Mouse (Mus musculus) kidney, embryonic 15.5 days (tissue): ENCODE results near the gene Col5a1. TPM values are rescaled to one million over a fixed set of nuclear protein-coding genes. Genes with fewer than 3 reads are reported as not detected.
A peak's percentile ranks its signal among the peaks of the same experiment; 100 is the strongest.

Source experiments
- ATAC-seq: fragments of 200-750 bp; cut with Nextera tagmentation; replicated peaks from 2 replicates; pipeline ENCODE4 v1.8.0; 2017; ENCODE audit warnings: moderate TSS enrichment; ENCODE audit not compliant: low FRiP score
- H3K27ac ChIP-seq: fragments of 300-500 bp; sonication (generic); 2 replicates; pipeline ENCODE4 v1.5.1; 2015; ENCODE audit warnings: mild to moderate bottlenecking, inconsistent platforms
- H3K27me3 ChIP-seq: fragments of 300-500 bp; sonication (generic); 2 replicates; pipeline ENCODE4 v1.6.1; 2015; ENCODE audit warnings: inconsistent platforms
- H3K36me3 ChIP-seq: fragments of 300-500 bp; sonication (generic); 2 replicates; pipeline ENCODE4 v1.6.1; 2015; ENCODE audit warnings: inconsistent platforms
- H3K4me1 ChIP-seq: fragments of 300-500 bp; sonication (generic); 2 replicates; pipeline ENCODE4 v1.6.1; 2015; ENCODE audit warnings: inconsistent platforms
- H3K4me2 ChIP-seq: fragments of 300-500 bp; sonication (generic); 2 replicates; pipeline ENCODE4 v1.6.1; 2015; ENCODE audit warnings: moderate library complexity, mild to moderate bottlenecking, inconsistent platforms
- H3K4me3 ChIP-seq: fragments of 300-500 bp; sonication (generic); replicated peaks from 2 replicates; pipeline ENCODE4 v1.5.1; 2015; ENCODE audit warnings: mild to moderate bottlenecking, inconsistent platforms
- H3K9ac ChIP-seq: fragments of 300-500 bp; sonication (generic); 2 replicates; pipeline ENCODE4 v1.6.1; 2015; ENCODE audit warnings: mild to moderate bottlenecking, inconsistent platforms
- H3K9me3 ChIP-seq: fragments of 300-500 bp; sonication (generic); replicated peaks from 2 replicates; pipeline ENCODE4 v1.6.1; 2016; ENCODE audit warnings: inconsistent platforms
- WGBS: fragments of 180-500 bp; shearing (Covaris S2); methylation state at CpG from one replicate; pipeline ENCODE4 v1.1.7; 2015; ENCODE audit warnings: mixed read lengths; 5-methylcytosine and 5-hydroxymethylcytosine counted together
- polyA plus RNA-seq: library from polyadenylated mRNA; unstranded; fragments of >200 nt; fragmentation: Nextera tagmentation; extraction: Ambion mirVana; gene quantifications from 2 replicates; pipeline ENCODE4 v1.2.1, GENCODE M21; 2015

Gene Col5a1
- polyA plus RNA-seq, 1 experiment from 2014 or later: 62.1 TPM

DNA sequence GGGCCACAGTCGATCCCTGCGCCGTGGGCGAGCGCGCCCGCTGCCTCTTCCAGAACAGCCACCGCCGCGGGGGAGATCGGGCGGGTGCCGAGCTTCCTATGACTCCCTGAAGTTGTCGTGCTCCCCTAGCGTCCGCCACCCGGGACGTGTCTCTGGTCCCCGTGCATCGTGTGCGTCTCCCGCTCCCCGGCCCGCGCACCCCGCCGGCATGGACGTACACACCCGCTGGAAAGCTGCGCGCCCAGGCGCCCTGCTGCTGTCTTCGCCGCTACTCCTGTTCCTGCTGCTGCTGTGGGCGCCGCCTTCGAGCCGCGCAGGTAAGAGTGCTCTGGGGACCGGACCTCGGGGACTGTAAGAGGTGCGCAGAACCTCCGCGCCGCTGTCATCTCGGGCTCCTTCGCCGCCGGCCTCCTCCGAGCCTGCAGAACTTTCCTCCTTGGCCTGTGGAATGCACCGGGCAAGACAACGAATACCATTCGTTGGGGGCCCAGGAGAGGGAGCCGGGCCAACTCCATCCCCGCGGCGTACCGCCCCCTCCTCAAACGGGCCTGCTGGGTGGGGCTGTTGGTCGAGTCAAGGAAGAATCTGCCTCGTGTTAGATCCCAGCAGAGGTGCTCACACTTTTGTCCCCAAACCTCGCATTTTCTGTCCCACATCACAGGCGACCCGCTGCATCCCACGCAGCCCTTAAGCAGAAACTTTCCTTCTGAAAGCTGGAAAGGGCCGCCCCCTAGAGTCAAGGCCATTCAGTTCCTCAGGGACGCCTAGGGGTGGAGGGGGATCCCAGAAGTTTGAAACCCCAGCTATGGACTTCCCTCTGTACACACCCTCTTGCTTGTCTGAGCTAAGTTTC, 609 bp downstream of the Col5a1 start:
- H3K9ac ChIP-seq: peak overlapping the region; percentile 71
- peak overlapping the region; percentile 98 for H3K4me2 ChIP-seq
- no peaks in the 10 kb centered on the region for H3K9me3 ChIP-seq
- WGBS: under 1% methylated on average over 64 of the region's 67 CpGs
- no peaks in the 10 kb centered on the region for H3K36me3 ChIP-seq
- H3K4me3 ChIP-seq: peak overlapping the region; percentile 75
- H3K4me1 ChIP-seq: peaks cover 46% of the 10 kb centered on the region
- H3K27me3 ChIP-seq: peaks cover 18% of the 10 kb centered on the region
- peak; percentile 13 for ATAC-seq
- H3K27ac ChIP-seq: peak overlapping the region; percentile 88

DNA sequence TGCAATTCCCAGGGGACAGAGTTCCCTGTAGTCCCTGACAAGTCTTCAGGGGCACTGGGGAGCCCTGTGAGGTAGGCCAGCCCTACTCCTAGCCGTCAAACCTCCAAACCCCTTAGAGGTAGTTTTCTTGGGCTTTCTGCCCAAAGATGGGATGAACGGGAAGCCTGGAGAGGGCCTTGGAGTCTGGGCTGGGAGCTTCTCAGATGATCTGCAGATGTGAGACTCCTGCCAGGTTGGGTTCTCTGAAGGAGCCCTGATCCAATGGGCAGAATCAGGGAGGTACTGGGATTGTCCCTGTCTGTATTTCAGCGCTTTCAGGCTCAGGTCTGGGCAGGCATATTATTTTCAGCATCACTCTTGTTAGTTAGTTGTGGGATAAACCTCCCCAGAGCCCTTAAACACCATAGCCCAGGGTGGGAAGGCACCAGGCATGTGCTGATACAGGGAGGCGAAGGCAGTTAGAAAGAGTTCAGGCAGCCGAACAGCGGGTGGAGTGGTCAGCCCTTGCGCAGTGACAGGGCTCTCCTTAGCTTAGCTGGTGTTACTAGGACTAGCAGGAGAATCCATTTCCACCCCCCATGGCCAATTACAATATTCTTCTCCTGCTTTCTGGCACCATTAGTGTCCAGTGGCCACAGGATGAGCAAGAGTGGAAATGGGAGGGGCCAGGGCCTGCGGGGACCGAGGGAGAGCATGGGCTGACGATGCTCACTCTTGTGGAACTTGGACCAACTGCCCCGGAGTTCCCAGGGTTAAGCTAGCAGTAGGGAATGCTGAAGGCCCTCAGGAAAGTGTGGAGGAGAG, 1.4 kb downstream of the Col5a1 start:
- Histone ChIP-seq H3K9me3 (no peaks in the 10 kb centered on the region), H3K27me3 (peaks cover 18% of the 10 kb centered on the region), H3K4me2 (peak overlapping the region; percentile 98), H3K4me3 (peak overlapping the region; percentile 75), H3K36me3 (no peaks in the 10 kb centered on the region), H3K4me1 (peaks cover 46% of the 10 kb centered on the region), H3K27ac (peak overlapping the region; percentile 88), H3K9ac (peak overlapping the region; percentile 71)
- no peak for ATAC-seq
- WGBS: 15% methylated on average over 11 of the region's 11 CpGs

GRCm38 (mm10) chr2:27888603-27889545, 2.6 kb downstream of the Col5a1 start:
- Histone ChIP-seq H3K4me1 (peaks cover 46% of the 10 kb centered on the region), H3K27me3 (peaks cover 15% of the 10 kb centered on the region), H3K27ac (peak overlapping the region; percentile 88), H3K4me2 (peak overlapping the region; percentile 98), H3K4me3 (peak overlapping the region; percentile 75), H3K36me3 (no peaks in the 10 kb centered on the region), H3K9ac (peak overlapping the region; percentile 71; the same call in 1 of the 2 replicates), H3K9me3 (no peaks in the 10 kb centered on the region)
- WGBS: 24% methylated on average over 10 of the region's 10 CpGs
- no peak for ATAC-seq

DNA sequence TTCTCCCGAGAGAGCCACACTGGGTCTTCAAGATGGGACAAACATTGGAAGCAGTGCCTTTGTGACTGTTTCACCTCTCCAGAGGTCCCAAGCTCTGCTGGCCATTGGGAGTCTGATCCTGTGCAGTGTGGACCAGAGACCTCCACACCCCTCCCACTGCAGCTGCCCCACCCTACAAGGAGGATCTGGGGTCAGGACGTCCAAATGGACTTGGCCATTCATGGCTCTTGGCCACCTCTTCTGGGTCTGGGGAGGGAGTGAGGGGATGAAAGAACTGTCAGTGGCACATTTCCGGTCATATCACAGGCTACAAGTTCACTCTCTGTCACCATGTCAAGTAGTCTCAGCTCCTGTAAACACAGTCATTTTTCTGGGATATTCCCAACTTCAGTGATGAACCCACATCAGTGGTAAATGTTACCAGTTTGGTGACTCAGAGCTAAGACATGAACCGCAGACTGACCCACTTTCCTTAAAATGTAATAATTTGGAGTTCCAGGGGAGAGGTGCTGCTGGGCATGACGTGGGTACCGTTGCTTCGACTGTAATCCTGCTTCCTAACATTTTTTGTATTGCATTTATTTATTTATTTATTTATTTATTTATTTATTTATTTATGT, 5.8 kb downstream of the Col5a1 start:
- Histone ChIP-seq H3K4me1 (peaks cover 41% of the 10 kb centered on the region), H3K27me3 (peaks cover 10% of the 10 kb centered on the region), H3K4me3 (no peak overlapping the region), H3K9me3 (no peaks in the 10 kb centered on the region), H3K4me2 (no peak overlapping the region), H3K27ac (no peak overlapping the region), H3K36me3 (no peaks in the 10 kb centered on the region), H3K9ac (no peak overlapping the region)
- ATAC-seq: no peak
- 86% methylated on average over 7 of the region's 7 CpGs for WGBS

DNA sequence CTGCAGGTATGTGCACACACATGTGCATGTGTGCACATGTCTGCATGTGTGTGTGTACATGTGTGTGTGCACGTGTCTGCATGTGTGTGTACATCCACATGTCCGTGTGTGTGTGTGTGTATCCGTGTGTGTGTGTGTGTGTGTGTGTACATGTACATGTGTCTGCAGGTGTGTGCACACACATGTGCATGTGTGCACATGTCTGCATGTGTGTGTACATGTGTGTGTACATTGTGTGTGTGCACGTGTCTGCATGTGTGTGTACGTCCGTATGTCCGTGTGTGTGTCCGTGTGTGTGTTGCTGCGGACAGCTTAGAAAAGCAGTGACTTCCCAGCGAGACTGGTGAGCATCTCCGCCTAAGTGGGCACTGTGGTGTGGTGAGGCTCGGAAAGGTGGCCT, 6.8 kb downstream of the Col5a1 start:
- 93% methylated on average over 12 of the region's 12 CpGs for WGBS
- Histone ChIP-seq H3K27ac (no peak overlapping the region), H3K27me3 (peaks cover 3% of the 10 kb centered on the region; the same call in 1 of the 2 replicates), H3K9ac (no peak overlapping the region), H3K9me3 (no peaks in the 10 kb centered on the region), H3K4me2 (no peak overlapping the region), H3K4me1 (peaks cover 36% of the 10 kb centered on the region), H3K4me3 (no peak overlapping the region), H3K36me3 (no peaks in the 10 kb centered on the region)
- no peak for ATAC-seq

GRCm38 (mm10) chr2:27894986-27895385, 8.8 kb downstream of the Col5a1 start:
- 79% methylated on average over 5 of the region's 5 CpGs for WGBS
- Histone ChIP-seq H3K4me2 (no peak overlapping the region), H3K36me3 (no peaks in the 10 kb centered on the region), H3K9ac (no peak overlapping the region), H3K9me3 (no peaks in the 10 kb centered on the region), H3K27ac (no peak overlapping the region), H3K27me3 (no peaks in the 10 kb centered on the region), H3K4me1 (peaks cover 24% of the 10 kb centered on the region), H3K4me3 (no peak overlapping the region)
- ATAC-seq: no peak

DNA sequence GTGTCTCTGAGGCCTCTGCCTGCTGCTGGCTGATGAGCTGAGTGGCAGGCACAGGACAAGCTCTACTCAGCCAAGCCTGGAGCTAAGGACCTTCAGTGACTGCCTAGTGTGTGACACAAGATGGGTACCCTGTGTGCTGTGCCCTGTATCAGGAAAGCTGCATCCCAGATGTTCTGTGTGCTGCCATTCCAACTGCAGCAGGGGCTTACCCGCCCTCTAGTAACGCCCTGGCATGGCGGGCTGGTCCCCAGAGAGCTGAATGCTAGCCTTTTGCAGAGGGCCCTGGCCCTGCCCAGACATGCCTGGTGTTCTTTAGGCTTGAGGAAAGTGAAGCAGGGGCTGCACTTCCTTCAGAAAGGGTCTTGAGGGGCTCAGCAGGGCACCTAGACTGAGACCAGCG, 9.4 kb downstream of the Col5a1 start:
- 85% methylated on average over 4 of the region's 4 CpGs for WGBS
- no peak overlapping the region for H3K9ac ChIP-seq

GRCm38 (mm10) chr2:27897161-27897560, 10.9 kb downstream of the Col5a1 start:
- no peak overlapping the region for H3K27ac ChIP-seq
- no peaks in the 10 kb centered on the region for H3K36me3 ChIP-seq
- 66% methylated on average over 6 of the region's 6 CpGs for WGBS
- peaks cover 32% of the 10 kb centered on the region for H3K4me1 ChIP-seq
- H3K4me3 ChIP-seq: no peak overlapping the region
- no peaks in the 10 kb centered on the region for H3K27me3 ChIP-seq
- ATAC-seq: no peak
- H3K4me2 ChIP-seq: no peak overlapping the region
- H3K9me3 ChIP-seq: no peaks in the 10 kb centered on the region
- no peak overlapping the region for H3K9ac ChIP-seq

More for the DNA sequence above, 9.4 kb downstream of the Col5a1 start:
- H3K36me3 ChIP-seq: no peaks in the 10 kb centered on the region
- no peaks in the 10 kb centered on the region for H3K9me3 ChIP-seq
- no peak overlapping the region for H3K27ac ChIP-seq
- H3K4me2 ChIP-seq: no peak overlapping the region
- ATAC-seq: no peak
- H3K4me3 ChIP-seq: no peak overlapping the region
- no peaks in the 10 kb centered on the region for H3K27me3 ChIP-seq
- H3K4me1 ChIP-seq: peaks cover 24% of the 10 kb centered on the region

- peaks cover 25% of the 10 kb centered on the region for H3K4me1 ChIP-seq
- no peaks in the 10 kb centered on the region for H3K36me3 ChIP-seq
- no peaks in the 10 kb centered on the region for H3K9me3 ChIP-seq
- ATAC-seq: no peak
- no peak overlapping the region for H3K4me2 ChIP-seq
- WGBS: 66% methylated on average over 3 of the region's 3 CpGs
- no peaks in the 10 kb centered on the region for H3K27me3 ChIP-seq
- no peak overlapping the region for H3K4me3 ChIP-seq
- H3K27ac ChIP-seq: no peak overlapping the region
- no peak overlapping the region for H3K9ac ChIP-seq
These were observed 13.7 kb downstream of the Col5a1 start for GRCm38 (mm10) chr2:27899894-27900293.

- ATAC-seq: no peak
- H3K9me3 ChIP-seq: no peaks in the 10 kb centered on the region
- H3K36me3 ChIP-seq: no peaks in the 10 kb centered on the region
- H3K27ac ChIP-seq: no peak overlapping the region
- H3K27me3 ChIP-seq: no peaks in the 10 kb centered on the region
- no peak overlapping the region for H3K4me3 ChIP-seq
- H3K9ac ChIP-seq: no peak overlapping the region
- WGBS: 30% methylated on average over 2 of the region's 2 CpGs
- H3K4me2 ChIP-seq: no peak overlapping the region
- peaks cover 18% of the 10 kb centered on the region for H3K4me1 ChIP-seq
These were observed 14.9 kb downstream of the Col5a1 start for GRCm38 (mm10) chr2:27901076-27901475.

DNA sequence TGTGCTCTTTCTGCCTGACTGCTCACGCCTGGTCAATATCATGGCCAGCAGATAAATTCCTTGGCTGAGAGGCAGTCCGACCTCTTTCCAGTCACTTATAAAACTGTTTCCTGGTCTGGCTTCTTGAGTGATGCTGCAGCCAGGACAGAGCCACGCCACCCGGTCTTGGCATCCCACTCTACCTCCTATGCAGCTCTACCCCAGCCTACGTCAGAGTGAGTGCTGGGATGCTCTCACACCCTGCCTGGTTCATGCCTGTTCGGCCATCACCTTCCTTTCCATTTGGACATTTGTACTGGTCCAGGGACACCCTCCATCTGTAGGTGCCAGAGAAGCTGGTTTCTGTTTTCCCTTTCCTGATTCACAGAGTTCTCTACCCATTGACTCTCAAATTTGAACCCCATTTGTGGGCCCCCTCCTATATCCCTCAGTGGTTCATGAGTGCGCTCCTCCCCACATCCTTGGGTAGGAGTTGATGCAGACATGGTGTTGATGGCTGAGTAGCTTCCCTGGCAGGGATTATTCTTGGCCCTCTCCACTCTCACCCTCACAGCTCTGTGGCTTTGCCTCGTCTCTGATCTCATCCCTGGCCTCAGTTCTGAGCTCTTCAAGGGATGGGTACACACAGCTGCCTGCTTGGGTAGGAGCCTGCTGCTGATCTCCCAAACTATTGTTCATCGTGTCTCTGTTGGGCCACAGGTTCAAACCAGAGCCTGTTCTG, 15.5 kb downstream of the Col5a1 start:
- no peaks in the 10 kb centered on the region for H3K27me3 ChIP-seq
- H3K9me3 ChIP-seq: no peaks in the 10 kb centered on the region
- no peak overlapping the region for H3K4me2 ChIP-seq
- H3K9ac ChIP-seq: no peak overlapping the region
- WGBS: 65% methylated on average over 9 of the region's 9 CpGs
- H3K27ac ChIP-seq: no peak overlapping the region
- peaks cover 18% of the 10 kb centered on the region for H3K4me1 ChIP-seq
- H3K4me3 ChIP-seq: no peak overlapping the region
- ATAC-seq: no peak
- H3K36me3 ChIP-seq: no peaks in the 10 kb centered on the region
